Mouse (Mus musculus): ENCODE measurements at regions not wholly inside any gene's neighbourhood (a gene's known extent, or its start where the extent isn't known, plus 50 kb on each side); places are given as distances from the start of the nearest gene placed in this dataset.
A peak's percentile ranks its signal among the peaks of the same experiment; 100 is the strongest.

GRCm38 (mm10) chr6:117575057-117575456 lies 265.9 kb upstream of the Zfp637 start:
- Histone ChIP-seq H3K9ac (ENCODE audit: insufficient read depth, low read depth) (no peak overlapping the region), H3K36me3 (replicated peaks in 1 of 2; ENCODE audit: control insufficient read depth in 1 of 2, insufficient read depth in 1 of 2, low read length in 1 of 2) (no peaks in the 10 kb centered on the region), H3K4me1 (ENCODE audit: control insufficient read depth in 1 of 2, insufficient read depth in 2 of 2) (no peaks in the 10 kb centered on the region), H3K27ac (ENCODE audit: insufficient read depth, low read depth) (no peak overlapping the region), H3K4me3 (replicated peaks in 1 of 3; ENCODE audit: low read depth in 2 of 3, low read length in 2 of 3, poor library complexity in 1 of 3) (no peak overlapping the region), H3K9me3 (replicated peaks; ENCODE audit: low read length) (no peaks in the 10 kb centered on the region), H3K27me3 (replicated peaks) (peaks cover 89% of the 10 kb centered on the region), H3K4me2 (ENCODE audit: insufficient read depth, low read depth, poor library complexity, severe bottlenecking) (no peak overlapping the region), H3K79me2 (replicated peaks; ENCODE audit: control insufficient read depth, extremely low read depth, insufficient read depth, poor library complexity, severe bottlenecking) (no peaks in the 10 kb centered on the region)
- dilution Hi-C loops (cut with MboI; ENCODE audit: extremely low pct_ligation_motif_present, extremely low pct_unique_long_range_greater_than_20kb, low sequenced_read_pairs), result no loop called here
- no peak for DNase-seq (ENCODE audit: extremely low read depth)
- in situ Hi-C loops (cut with MboI; ENCODE audit: low pct_ligation_motif_present, low pct_unique_long_range_greater_than_20kb, low sequenced_read_pairs), result no loop called here
- TF ChIP-seq KAT2A (IDR thresholded peaks at IDR 0.05; ENCODE audit: insufficient replicate concordance, low read length) (no peak), POLR2A (IDR thresholded peaks at IDR 0.05; ENCODE audit: low read depth, low read length) (no peak), ZMIZ1 (IDR thresholded peaks at IDR 0.05; ENCODE audit: low read depth, low read length) (no peak), CHD2 (IDR thresholded peaks at IDR 0.05; ENCODE audit: low read length) (no peak), ELF1 (IDR thresholded peaks at IDR 0.05; ENCODE audit: low read depth, low read length) (no peak), UBTF (IDR thresholded peaks at IDR 0.05; ENCODE audit: low read depth, low read length) (no peak)

DNA sequence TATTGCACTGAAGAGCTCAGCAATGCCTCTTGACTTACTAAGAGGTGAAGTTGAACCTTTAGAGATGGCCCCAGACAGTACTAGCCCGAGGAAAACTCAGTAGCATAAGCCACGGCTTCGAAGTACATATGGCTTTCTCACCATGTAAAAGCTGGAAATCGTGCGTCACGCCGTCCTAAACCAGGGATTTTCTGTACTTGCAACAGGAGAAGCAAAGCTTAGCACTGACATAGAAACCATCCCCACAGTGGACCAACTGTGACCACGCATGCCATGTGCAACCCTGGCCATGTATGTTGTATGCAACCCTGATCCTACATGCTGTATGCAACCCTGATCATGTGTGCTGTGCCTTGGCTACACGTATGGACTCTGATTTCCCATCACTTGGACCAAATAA lies 265.0 kb upstream of the Zfp637 start:
- Histone ChIP-seq H3K79me2 (replicated peaks; ENCODE audit: control insufficient read depth, extremely low read depth, insufficient read depth, poor library complexity, severe bottlenecking) (no peaks in the 10 kb centered on the region), H3K9me3 (replicated peaks; ENCODE audit: low read length) (no peaks in the 10 kb centered on the region), H3K27me3 (replicated peaks) (peaks cover 88% of the 10 kb centered on the region), H3K9ac (ENCODE audit: insufficient read depth, low read depth) (no peak overlapping the region), H3K4me1 (ENCODE audit: control insufficient read depth in 1 of 2, insufficient read depth in 2 of 2) (no peaks in the 10 kb centered on the region), H3K4me3 (replicated peaks in 1 of 3; ENCODE audit: low read depth in 2 of 3, low read length in 2 of 3, poor library complexity in 1 of 3) (no peak overlapping the region), H3K27ac (ENCODE audit: insufficient read depth, low read depth) (no peak overlapping the region), H3K36me3 (replicated peaks in 1 of 2; ENCODE audit: control insufficient read depth in 1 of 2, insufficient read depth in 1 of 2, low read length in 1 of 2) (no peaks in the 10 kb centered on the region), H3K4me2 (ENCODE audit: insufficient read depth, low read depth, poor library complexity, severe bottlenecking) (no peak overlapping the region)
- in situ Hi-C loops (cut with MboI; ENCODE audit: low pct_ligation_motif_present, low pct_unique_long_range_greater_than_20kb, low sequenced_read_pairs), result no loop called here
- TF ChIP-seq MAFK (IDR thresholded peaks at IDR 0.05; ENCODE audit: insufficient replicate concordance, low read length) (no peak), GABPA (IDR thresholded peaks at IDR 0.05; ENCODE audit: insufficient replicate concordance, low read depth, low read length) (no peak), RAD21 (IDR thresholded peaks at IDR 0.05; ENCODE audit: low read depth, low read length) (no peak)
- DNase-seq (ENCODE audit: extremely low read depth), result no peak
- dilution Hi-C loops (cut with MboI; ENCODE audit: extremely low pct_ligation_motif_present, extremely low pct_unique_long_range_greater_than_20kb, low sequenced_read_pairs), result no loop called here

DNA sequence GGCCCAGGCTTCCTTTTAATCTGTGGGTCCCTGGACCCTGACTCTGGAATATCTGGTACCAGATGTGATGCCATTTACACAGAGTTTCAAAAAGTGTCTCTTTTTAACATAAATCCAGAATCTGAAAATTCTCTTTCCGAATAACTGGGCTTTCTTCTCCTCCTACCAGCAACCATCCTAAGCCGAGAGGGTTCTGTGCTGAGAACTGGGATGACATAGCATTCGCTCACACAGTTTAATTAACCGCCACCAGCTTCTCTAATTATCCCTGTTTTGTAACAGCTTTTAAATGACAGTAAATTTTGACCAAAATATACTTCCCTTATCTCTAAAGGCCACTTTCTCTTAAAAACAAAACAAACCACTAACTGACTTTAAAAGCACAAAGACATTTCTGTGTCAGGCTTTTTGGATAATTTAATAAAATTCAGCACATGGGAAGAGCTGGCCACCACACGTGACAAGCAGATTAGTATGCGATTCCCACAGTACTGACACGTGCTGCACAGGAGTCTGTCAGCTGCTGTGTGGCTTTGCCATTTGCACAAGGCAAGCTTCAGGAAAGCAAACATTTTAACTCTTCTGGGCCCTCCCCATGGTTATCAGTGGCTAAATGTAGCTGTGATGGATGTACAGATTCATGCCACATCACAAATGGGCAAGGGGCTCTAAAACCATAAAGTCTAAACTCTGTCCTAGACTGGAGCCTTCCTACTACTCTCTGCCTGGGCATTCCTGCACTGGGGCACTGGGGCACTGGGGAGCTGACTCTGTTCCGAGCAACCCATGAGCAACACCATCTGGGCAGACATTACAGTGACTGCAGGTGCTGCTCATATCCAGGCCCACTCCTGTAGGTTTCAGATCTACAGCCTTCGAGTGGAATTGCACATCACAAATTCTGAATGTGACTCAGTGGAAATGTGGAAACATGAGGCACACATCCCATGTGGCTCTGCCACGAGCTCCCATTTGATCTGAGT lies 263.1 kb upstream of the Zfp637 start:
- no peaks in the 10 kb centered on the region for H3K9me3 ChIP-seq (replicated peaks; ENCODE audit: low read length)
- no peak for DNase-seq (ENCODE audit: extremely low read depth)
- TF ChIP-seq IRF4 (IDR thresholded peaks at IDR 0.05; ENCODE audit: low read depth, low read length) (no peak), PAX5 (IDR thresholded peaks at IDR 0.05; ENCODE audit: low read length) (no peak), BHLHE40 (IDR thresholded peaks at IDR 0.05; ENCODE audit: low read depth, low read length) (peak; percentile 46; the same call in 1 of the 2 replicates)
- H3K36me3 ChIP-seq (replicated peaks in 1 of 2; ENCODE audit: control insufficient read depth in 1 of 2, insufficient read depth in 1 of 2, low read length in 1 of 2), result no peaks in the 10 kb centered on the region
- H3K79me2 ChIP-seq (replicated peaks; ENCODE audit: control insufficient read depth, extremely low read depth, insufficient read depth, poor library complexity, severe bottlenecking), result no peaks in the 10 kb centered on the region
- dilution Hi-C loops (cut with MboI; ENCODE audit: extremely low pct_ligation_motif_present, extremely low pct_unique_long_range_greater_than_20kb, low sequenced_read_pairs) (no loop called here), in situ Hi-C loops (cut with MboI; ENCODE audit: low pct_ligation_motif_present, low pct_unique_long_range_greater_than_20kb, low sequenced_read_pairs) (no loop called here)
- no peak overlapping the region for H3K4me2 ChIP-seq (ENCODE audit: insufficient read depth, low read depth, poor library complexity, severe bottlenecking)
- H3K4me1 ChIP-seq (ENCODE audit: control insufficient read depth in 1 of 2, insufficient read depth in 2 of 2), result 0 out of 4 replicates have a peak, but pooled peaks cover 0 to under 1% of the 10 kb centered on the region in 2 experiments
- no peak overlapping the region for H3K9ac ChIP-seq (ENCODE audit: insufficient read depth, low read depth)
- H3K4me3 ChIP-seq (replicated peaks in 1 of 3; ENCODE audit: low read depth in 2 of 3, low read length in 2 of 3, poor library complexity in 1 of 3), result no peak overlapping the region
- no peak overlapping the region for H3K27ac ChIP-seq (ENCODE audit: insufficient read depth, low read depth)
- H3K27me3 ChIP-seq (replicated peaks), result peaks cover 79% of the 10 kb centered on the region
